Mouse (Mus musculus) spleen, adult 12 weeks (tissue): ENCODE measurements at regions not wholly inside any gene's neighbourhood (a gene's known extent, or its start where the extent isn't known, plus 50 kb on each side); places are given as distances from the start of the nearest gene placed in this dataset.

ENCODE experiments used
- DNase-seq: peaks from one replicate; pipeline ENCODE4 v3.0.0; 2022; ENCODE audit warnings: low spot score

- no peak for DNase-seq
Observed at GRCm38 (mm10) chr1:79917426-79918150, 56.6 kb upstream of the Serpine2 start.
